Mouse (Mus musculus) hindbrain, embryonic 11.5 days (tissue): ENCODE measurements at regions not wholly inside any gene's neighbourhood (a gene's known extent, or its start where the extent isn't known, plus 50 kb on each side); places are given as distances from the start of the nearest gene placed in this dataset.

ENCODE experiments used
- ATAC-seq: fragments of 200-750 bp; cut with Nextera tagmentation; 2 replicates; pipeline ENCODE4 v1.8.0; 2017; ENCODE audit warnings: mild to moderate bottlenecking, moderate TSS enrichment, moderate library complexity; ENCODE audit not compliant: low FRiP score
- DNase-seq: peaks from one replicate; pipeline ENCODE4 v3.0.0-alpha.2; 2015; ENCODE audit warnings: low spot score
- H3K27ac ChIP-seq: fragments of 300-500 bp; sonication (generic); 2 replicates; pipeline ENCODE4 v1.5.1; 2014; ENCODE audit warnings: mild to moderate bottlenecking, low read depth, low read length
- H3K27me3 ChIP-seq: fragments of 300-500 bp; sonication (generic); 2 replicates; pipeline ENCODE4 v1.6.1; 2014; ENCODE audit warnings: mild to moderate bottlenecking, low read length, moderate library complexity, mixed read lengths; ENCODE audit not compliant: control insufficient read depth, insufficient read depth
- H3K36me3 ChIP-seq: fragments of 300-500 bp; sonication (generic); 2 replicates; pipeline ENCODE4 v1.6.1; 2014; ENCODE audit warnings: mild to moderate bottlenecking, low read length, moderate library complexity, mixed read lengths; ENCODE audit not compliant: control insufficient read depth, insufficient read depth
- H3K4me1 ChIP-seq: fragments of 300-500 bp; sonication (generic); replicated peaks from 2 replicates; pipeline ENCODE4 v1.6.1; 2014; ENCODE audit warnings: low read length, mixed read lengths; ENCODE audit not compliant: control insufficient read depth, insufficient read depth
- H3K4me2 ChIP-seq: fragments of 300-500 bp; sonication (generic); replicated peaks from 2 replicates; pipeline ENCODE4 v1.6.1; 2014; ENCODE audit warnings: mild to moderate bottlenecking, low read depth, low read length
- H3K4me3 ChIP-seq: fragments of 300-500 bp; sonication (generic); 2 replicates; pipeline ENCODE4 v1.5.1; 2014; ENCODE audit warnings: low read depth, low read length
- H3K9ac ChIP-seq: fragments of 300-500 bp; sonication (generic); 2 replicates; pipeline ENCODE4 v1.6.1; 2014; ENCODE audit warnings: low read depth, low read length
- H3K9me3 ChIP-seq: fragments of 300-500 bp; sonication (generic); 2 replicates; pipeline ENCODE4 v1.6.1; 2016; ENCODE audit warnings: low read length; ENCODE audit not compliant: control insufficient read depth
- WGBS: fragments of 180-500 bp; shearing (Covaris S2); extraction: QIAGEN DNeasy Blood & Tissue Kit; methylation state at CpG from one replicate; pipeline ENCODE4 v1.1.7; 2014; 5-methylcytosine and 5-hydroxymethylcytosine counted together

DNA sequence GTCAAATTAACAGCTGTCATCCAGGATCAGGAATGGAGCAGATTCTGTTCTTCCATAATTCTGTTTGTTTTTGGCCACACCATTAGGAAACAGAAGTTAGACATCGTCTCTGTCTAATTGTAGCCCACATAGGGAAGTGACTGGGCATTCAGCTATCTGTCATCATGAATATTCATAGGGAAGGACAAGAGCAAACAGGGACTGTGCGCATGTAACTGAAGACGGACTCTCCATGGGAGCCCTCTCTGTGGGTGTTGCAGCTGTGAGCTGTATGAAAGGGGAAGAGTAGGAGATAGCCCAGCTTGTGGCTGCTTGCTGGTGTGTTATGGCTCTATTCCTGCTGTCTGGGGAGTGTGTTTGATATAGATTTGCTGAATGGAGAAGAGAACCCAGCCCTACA is 238.3 kb upstream of the Prok2 start:
- no peak overlapping the region for H3K4me2 ChIP-seq
- no peaks in the 10 kb centered on the region for H3K4me1 ChIP-seq
- ATAC-seq = no peak
- no peaks in the 10 kb centered on the region for H3K27me3 ChIP-seq
- H3K36me3 ChIP-seq = no peaks in the 10 kb centered on the region
- H3K4me3 ChIP-seq = no peak overlapping the region
- 63% methylated on average over 3 of the region's 3 CpGs for WGBS
- no peak for DNase-seq
- H3K9ac ChIP-seq = no peak overlapping the region
- no peaks in the 10 kb centered on the region for H3K9me3 ChIP-seq
- no peak overlapping the region for H3K27ac ChIP-seq

DNA sequence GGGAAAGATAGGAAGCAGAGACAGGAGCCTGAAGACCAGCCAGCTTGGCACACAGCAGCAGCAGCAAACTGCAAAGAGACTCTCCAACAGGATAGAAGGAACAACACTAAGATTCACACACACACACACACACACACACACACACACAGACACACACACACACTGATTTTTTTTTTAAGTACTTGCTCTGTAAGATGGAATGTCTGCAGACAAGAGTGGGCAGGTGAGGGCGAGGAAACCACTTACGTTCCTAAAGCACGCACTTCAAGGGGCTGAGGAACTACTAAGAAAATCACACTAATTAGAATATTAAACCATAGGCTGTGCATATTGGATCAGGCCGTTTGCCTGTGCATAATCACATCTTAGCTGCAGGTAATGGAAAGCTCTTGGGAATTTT is 237.8 kb upstream of the Prok2 start:
- 84% methylated on average over 4 of the region's 4 CpGs for WGBS
- H3K4me2 ChIP-seq = no peak overlapping the region
- no peaks in the 10 kb centered on the region for H3K36me3 ChIP-seq
- no peak overlapping the region for H3K4me3 ChIP-seq
- H3K27me3 ChIP-seq = no peaks in the 10 kb centered on the region
- H3K27ac ChIP-seq = no peak overlapping the region
- H3K4me1 ChIP-seq = no peaks in the 10 kb centered on the region
- no peak for ATAC-seq
- no peak overlapping the region for H3K9ac ChIP-seq
- no peak for DNase-seq
- H3K9me3 ChIP-seq = no peaks in the 10 kb centered on the region

DNA sequence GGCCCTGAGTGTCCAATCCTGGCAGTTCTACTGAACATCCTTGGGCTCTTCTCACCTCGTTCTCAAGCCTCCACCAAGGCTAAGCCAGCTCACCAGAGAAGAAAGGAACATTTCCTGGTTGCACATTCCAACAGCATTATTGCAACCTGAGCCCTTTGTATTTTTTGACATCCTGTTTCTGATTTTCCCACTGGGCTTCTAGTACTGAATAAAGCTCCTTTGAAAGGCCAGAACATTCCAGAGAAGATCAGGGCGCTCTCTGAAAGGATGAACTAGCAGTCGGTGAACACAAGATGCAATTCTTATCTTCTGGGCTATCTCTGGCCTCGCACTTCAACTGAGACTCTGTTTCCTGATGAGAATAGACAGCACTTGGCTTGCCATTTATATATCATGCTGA is 233.2 kb upstream of the Prok2 start:
- no peak for DNase-seq
- H3K27me3 ChIP-seq = no peaks in the 10 kb centered on the region
- H3K9me3 ChIP-seq = no peaks in the 10 kb centered on the region
- 58% methylated on average over 4 of the region's 4 CpGs for WGBS
- no peak overlapping the region for H3K9ac ChIP-seq
- no peak overlapping the region for H3K27ac ChIP-seq
- no peak overlapping the region for H3K4me3 ChIP-seq
- no peak overlapping the region for H3K4me2 ChIP-seq
- no peak for ATAC-seq
- H3K4me1 ChIP-seq = no peaks in the 10 kb centered on the region
- H3K36me3 ChIP-seq = no peaks in the 10 kb centered on the region

DNA sequence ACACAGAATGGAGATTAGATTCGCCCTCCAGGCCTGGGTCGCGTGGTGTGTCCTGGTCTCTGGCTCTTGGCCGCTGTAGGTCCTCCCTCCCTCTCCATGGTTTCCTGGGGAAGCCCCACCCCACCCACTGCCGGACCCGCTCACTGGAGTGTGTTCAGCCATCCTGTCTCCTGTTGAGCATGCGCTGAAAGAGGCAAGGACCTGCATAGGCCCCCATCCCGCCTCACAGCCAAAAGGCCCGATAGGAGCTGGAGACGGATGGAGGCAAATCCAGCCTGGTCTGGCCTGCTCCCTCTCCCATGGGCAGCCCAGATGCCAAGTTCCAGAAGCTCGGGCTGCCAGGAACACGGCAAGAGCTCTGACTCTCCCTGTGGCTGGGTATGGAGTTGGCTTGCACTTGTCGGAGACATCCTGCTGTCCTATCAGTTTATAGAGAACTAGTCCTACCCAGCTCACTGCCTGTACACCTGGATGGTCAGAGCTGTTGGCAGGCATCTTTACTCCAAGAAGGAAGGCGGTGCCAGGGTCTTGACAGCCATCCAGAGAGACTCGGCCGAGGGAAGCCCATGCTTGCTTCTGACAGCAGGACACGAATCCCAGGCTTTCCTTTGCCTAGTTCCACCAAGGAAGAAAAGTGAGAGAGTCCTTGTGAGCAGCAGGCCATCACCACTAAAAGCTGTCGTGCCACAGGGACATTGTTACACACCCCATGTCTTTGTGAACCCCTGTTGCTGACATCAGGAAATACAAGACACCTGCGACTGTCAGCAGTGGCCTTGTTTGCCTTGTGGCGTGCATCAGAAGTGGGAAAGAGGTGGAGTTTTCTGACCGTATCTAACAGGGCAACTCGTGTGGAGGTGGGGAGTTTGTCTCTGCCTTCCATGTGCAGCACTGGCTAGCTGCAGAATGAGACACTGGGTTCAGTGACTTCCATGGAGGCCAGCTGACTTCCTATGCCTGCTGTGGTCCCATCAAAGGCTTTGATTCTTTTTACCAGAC is 228.9 kb upstream of the Prok2 start:
- ATAC-seq (no peak), DNase-seq (no peak)
- Histone ChIP-seq H3K27ac (no peak overlapping the region), H3K9me3 (no peaks in the 10 kb centered on the region), H3K4me3 (no peak overlapping the region), H3K36me3 (no peaks in the 10 kb centered on the region), H3K27me3 (no peaks in the 10 kb centered on the region), H3K9ac (no peak overlapping the region), H3K4me1 (no peaks in the 10 kb centered on the region), H3K4me2 (no peak overlapping the region)
- WGBS = 76% methylated on average over 22 of the region's 22 CpGs

DNA sequence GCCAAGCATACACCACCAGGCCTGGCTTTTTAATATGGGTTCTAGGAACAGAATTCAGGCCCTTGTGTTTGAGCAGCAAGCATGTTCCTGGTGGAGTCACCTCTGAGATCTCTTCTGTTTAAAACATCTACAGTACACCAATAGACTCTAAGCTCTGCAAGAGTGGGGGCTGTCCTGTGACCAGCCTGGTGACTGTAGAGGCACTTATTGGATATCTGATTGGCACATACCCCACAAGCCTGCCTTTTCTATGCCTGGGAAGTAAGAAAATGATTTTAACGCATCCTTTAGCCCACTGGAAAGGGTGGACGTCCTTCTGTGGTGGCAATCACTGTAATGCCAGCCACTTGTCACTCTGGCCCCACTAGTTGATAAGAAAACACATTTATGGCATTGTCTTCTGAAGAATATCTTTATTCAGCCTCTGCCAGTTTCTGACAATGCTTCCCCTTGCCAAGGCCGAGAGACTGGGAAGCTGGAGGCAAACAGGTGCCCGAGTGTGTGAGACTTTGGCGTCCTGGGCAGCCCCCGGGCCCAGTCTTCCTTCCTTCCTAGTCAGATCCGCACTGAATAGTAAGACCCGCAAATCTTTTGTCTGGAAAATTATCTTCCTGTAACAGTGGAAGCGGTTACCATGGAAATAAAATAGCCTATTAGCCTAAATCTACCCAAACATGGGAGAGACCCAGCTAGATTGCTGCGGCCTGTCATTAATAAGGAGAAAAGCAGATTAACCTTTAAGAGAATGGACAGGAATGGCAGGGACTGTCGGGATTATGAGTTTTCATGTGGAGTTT is 228.0 kb upstream of the Prok2 start:
- no peak for ATAC-seq
- DNase-seq = no peak
- H3K4me1 ChIP-seq = no peaks in the 10 kb centered on the region
- H3K27ac ChIP-seq = no peak overlapping the region
- whole genome bisulfite sequencing = 82% methylated on average over 11 of the region's 11 CpGs
- no peak overlapping the region for H3K4me2 ChIP-seq
- no peak overlapping the region for H3K4me3 ChIP-seq
- no peaks in the 10 kb centered on the region for H3K36me3 ChIP-seq
- H3K9ac ChIP-seq = no peak overlapping the region
- no peaks in the 10 kb centered on the region for H3K9me3 ChIP-seq
- no peaks in the 10 kb centered on the region; the same call in 1 of the 2 replicates for H3K27me3 ChIP-seq

DNA sequence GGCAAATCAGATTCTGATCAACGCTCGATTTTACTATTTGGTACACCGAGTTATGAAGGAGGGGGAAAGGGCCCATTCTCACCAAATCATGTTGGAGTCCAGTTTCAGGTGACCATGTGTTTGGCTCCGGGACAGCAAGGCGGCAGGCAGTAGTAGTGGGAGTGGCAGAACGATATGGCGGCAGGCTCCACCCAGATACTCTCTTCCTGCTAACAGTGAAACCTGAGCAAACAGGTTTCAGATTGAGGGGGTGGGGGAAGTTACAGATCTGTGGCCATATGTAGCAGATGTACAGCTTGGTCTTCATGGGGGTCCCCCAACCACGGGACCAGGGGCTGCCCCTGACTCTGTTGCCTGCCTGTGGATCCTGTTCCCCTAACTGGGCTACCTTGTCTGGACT is 224.6 kb upstream of the Prok2 start:
- Histone ChIP-seq H3K36me3 (no peaks in the 10 kb centered on the region), H3K9me3 (no peaks in the 10 kb centered on the region), H3K4me3 (no peak overlapping the region), H3K27ac (no peak overlapping the region), H3K4me1 (no peaks in the 10 kb centered on the region), H3K9ac (no peak overlapping the region), H3K27me3 (no peaks in the 10 kb centered on the region; the same call in 1 of the 2 replicates), H3K4me2 (no peak overlapping the region)
- WGBS = 95% methylated on average over 8 of the region's 8 CpGs
- ATAC-seq = no peak
- no peak for DNase-seq

DNA sequence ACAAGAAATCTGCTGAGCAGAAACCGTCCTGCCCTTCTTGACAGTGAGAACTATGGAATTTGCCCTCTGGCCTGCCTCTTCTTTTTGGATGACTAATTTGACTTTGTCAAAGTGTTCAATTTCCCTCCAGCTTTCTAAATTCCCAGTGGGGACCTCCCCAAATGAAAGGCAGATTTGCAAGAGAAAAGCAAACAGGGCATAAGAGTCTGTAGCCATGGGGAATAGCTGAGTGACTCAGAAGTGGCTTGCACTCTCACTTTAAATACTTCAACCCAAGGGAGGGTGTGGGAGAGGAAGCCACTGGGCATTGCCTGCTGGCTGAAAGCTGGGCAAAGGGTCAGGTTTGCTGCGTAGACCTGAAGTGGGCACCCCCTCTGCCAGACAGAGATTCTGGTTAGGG is 220.7 kb upstream of the Prok2 start:
- Histone ChIP-seq H3K9ac (no peak overlapping the region), H3K27ac (no peak overlapping the region), H3K4me2 (no peak overlapping the region), H3K36me3 (no peaks in the 10 kb centered on the region), H3K27me3 (no peaks in the 10 kb centered on the region; the same call in 1 of the 2 replicates), H3K9me3 (no peaks in the 10 kb centered on the region), H3K4me3 (no peak overlapping the region), H3K4me1 (no peaks in the 10 kb centered on the region)
- no peak for DNase-seq
- 47% methylated on average over 2 of the region's 2 CpGs for WGBS
- ATAC-seq = no peak

DNA sequence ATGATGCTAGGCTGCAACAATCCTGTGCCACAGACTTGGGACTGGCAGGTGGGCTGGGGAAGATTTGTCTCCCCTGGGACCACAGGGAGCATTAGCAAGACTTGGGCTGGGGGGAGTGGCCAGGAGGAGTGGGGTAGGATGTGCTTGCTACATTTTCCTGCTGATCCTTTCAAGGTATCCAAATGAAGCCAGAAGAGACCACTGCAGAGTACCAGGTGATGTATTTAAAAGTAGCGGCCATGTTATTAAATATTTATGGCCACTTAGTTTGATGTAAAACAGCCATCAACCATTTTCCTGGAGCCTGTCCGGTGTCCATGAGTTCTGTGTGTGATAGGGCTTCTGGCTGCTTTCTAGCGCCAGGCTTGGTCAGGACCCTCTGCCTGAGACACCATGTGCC is 220.3 kb upstream of the Prok2 start:
- ATAC-seq (no peak), DNase-seq (no peak)
- no peaks in the 10 kb centered on the region for H3K36me3 ChIP-seq
- no peaks in the 10 kb centered on the region for H3K4me1 ChIP-seq
- no peak overlapping the region for H3K4me3 ChIP-seq
- H3K27me3 ChIP-seq = no peaks in the 10 kb centered on the region; the same call in 1 of the 2 replicates
- H3K4me2 ChIP-seq = no peak overlapping the region
- H3K9me3 ChIP-seq = no peaks in the 10 kb centered on the region
- H3K9ac ChIP-seq = no peak overlapping the region
- WGBS = 60% methylated on average over 3 of the region's 3 CpGs
- no peak overlapping the region for H3K27ac ChIP-seq
